Mouse (Mus musculus) hindbrain, embryonic 13.5 days (tissue): ENCODE measurements around the gene Kcnip1. TPM values are rescaled to one million over a fixed set of nuclear protein-coding genes. Genes with fewer than 3 reads are reported as not detected.

Source experiments
- ATAC-seq: fragments of 200-750 bp; cut with Nextera tagmentation; 2 replicates; pipeline ENCODE4 v1.8.0; 2017; ENCODE audit warnings: moderate TSS enrichment; ENCODE audit not compliant: low FRiP score
- H3K27ac ChIP-seq: fragments of 300-500 bp; sonication (generic); 2 replicates; pipeline ENCODE4 v1.5.1; 2015; ENCODE audit warnings: inconsistent platforms, mild to moderate bottlenecking, moderate library complexity
- H3K27me3 ChIP-seq: fragments of 300-500 bp; sonication (generic); 2 replicates; pipeline ENCODE4 v1.6.1; 2015; ENCODE audit warnings: mild to moderate bottlenecking, inconsistent platforms
- H3K36me3 ChIP-seq: fragments of 300-500 bp; sonication (generic); 2 replicates; pipeline ENCODE4 v1.6.1; 2015; ENCODE audit warnings: mild to moderate bottlenecking, inconsistent platforms
- H3K4me1 ChIP-seq: fragments of 300-500 bp; sonication (generic); replicated peaks from 2 replicates; pipeline ENCODE4 v1.6.1; 2015; ENCODE audit warnings: inconsistent platforms
- H3K4me2 ChIP-seq: fragments of 300-500 bp; sonication (generic); 2 replicates; pipeline ENCODE4 v1.6.1; 2015; ENCODE audit warnings: inconsistent platforms, mild to moderate bottlenecking, moderate library complexity
- H3K4me3 ChIP-seq: fragments of 300-500 bp; sonication (generic); 2 replicates; pipeline ENCODE4 v1.5.1; 2015; ENCODE audit warnings: mild to moderate bottlenecking, inconsistent platforms
- H3K9ac ChIP-seq: fragments of 300-500 bp; sonication (generic); 2 replicates; pipeline ENCODE4 v1.6.1; 2015; ENCODE audit warnings: mild to moderate bottlenecking, inconsistent platforms
- H3K9me3 ChIP-seq: fragments of 300-500 bp; sonication (generic); 2 replicates; pipeline ENCODE4 v1.6.1; 2016; ENCODE audit warnings: inconsistent platforms
- WGBS: fragments of 180-500 bp; shearing (Covaris S2); methylation state at CpG from one replicate; pipeline ENCODE4 v1.1.7; 2015; 5-methylcytosine and 5-hydroxymethylcytosine counted together
- polyA plus RNA-seq: library from polyadenylated mRNA; unstranded; fragments of >200 nt; fragmentation: Nextera tagmentation; extraction: Ambion mirVana; gene quantifications from 2 replicates; pipeline ENCODE4 v1.2.1, GENCODE M21; 2015

The Kcnip1 gene
- polyA plus RNA-seq, 1 experiment from 2014 or later: 71.3 TPM

- Histone ChIP-seq H3K9ac (no peak overlapping the region), H3K9me3 (no peaks in the 10 kb centered on the region), H3K4me3 (no peak overlapping the region), H3K4me2 (no peak overlapping the region), H3K4me1 (peaks cover 36% of the 10 kb centered on the region), H3K27ac (no peak overlapping the region), H3K27me3 (peaks cover 7% of the 10 kb centered on the region; the same call in 1 of the 2 replicates), H3K36me3 (no peaks in the 10 kb centered on the region)
- 65% methylated on average over 7 of the region's 7 CpGs for WGBS
- no peak for ATAC-seq
Observed at GRCm38 (mm10) chr11:33913061-33913460, 79.9 kb downstream of the Kcnip1 start.

- Histone ChIP-seq H3K27me3 (peaks cover 7% of the 10 kb centered on the region; the same call in 1 of the 2 replicates), H3K36me3 (no peaks in the 10 kb centered on the region), H3K9ac (no peak overlapping the region), H3K4me2 (no peak overlapping the region), H3K4me3 (no peak overlapping the region), H3K9me3 (no peaks in the 10 kb centered on the region), H3K27ac (peak overlapping the region; percentile 30; the same call in 1 of the 2 replicates), H3K4me1 (peaks cover 35% of the 10 kb centered on the region)
- WGBS: 55% methylated on average over 2 of the region's 2 CpGs
- no peak for ATAC-seq
Observed at GRCm38 (mm10) chr11:33912151-33912571, 80.8 kb downstream of the Kcnip1 start.

- Histone ChIP-seq H3K27ac (no peak overlapping the region), H3K27me3 (peaks cover 7% of the 10 kb centered on the region; the same call in 1 of the 2 replicates), H3K9ac (no peak overlapping the region), H3K4me1 (peaks cover 30% of the 10 kb centered on the region), H3K9me3 (no peaks in the 10 kb centered on the region), H3K4me3 (no peak overlapping the region), H3K4me2 (no peak overlapping the region), H3K36me3 (no peaks in the 10 kb centered on the region)
- 50% methylated on average over 7 of the region's 7 CpGs for WGBS
- no peak for ATAC-seq
Observed at GRCm38 (mm10) chr11:33910982-33911381, 82.0 kb downstream of the Kcnip1 start.

- no peak overlapping the region for H3K9ac ChIP-seq
- H3K4me1 ChIP-seq: peaks cover 30% of the 10 kb centered on the region
- no peak overlapping the region for H3K4me3 ChIP-seq
- 0 out of 2 replicates have a peak, but pooled peaks cover 3% of the 10 kb centered on the region for H3K27me3 ChIP-seq
- no peaks in the 10 kb centered on the region for H3K36me3 ChIP-seq
- WGBS: 64% methylated on average over 4 of the region's 4 CpGs
- H3K9me3 ChIP-seq: no peaks in the 10 kb centered on the region
- ATAC-seq: no peak; the same call in 1 of the 2 replicates
- 0 out of 2 replicates have a peak overlapping the region, but pooled peaks have one; percentile 15 for H3K27ac ChIP-seq
- no peak overlapping the region for H3K4me2 ChIP-seq
Observed at GRCm38 (mm10) chr11:33908360-33909175, 84.4 kb downstream of the Kcnip1 start.

- H3K4me1 ChIP-seq: peaks cover 5% of the 10 kb centered on the region; the same call in 1 of the 2 replicates
- H3K27me3 ChIP-seq: no peaks in the 10 kb centered on the region
- no peak overlapping the region for H3K4me3 ChIP-seq
- no peak overlapping the region for H3K27ac ChIP-seq
- H3K9ac ChIP-seq: no peak overlapping the region
- no peak for ATAC-seq
- H3K9me3 ChIP-seq: no peaks in the 10 kb centered on the region
- H3K36me3 ChIP-seq: no peaks in the 10 kb centered on the region
- WGBS: 61% methylated on average over 6 of the region's 6 CpGs
- no peak overlapping the region for H3K4me2 ChIP-seq
Observed at GRCm38 (mm10) chr11:33903494-33903893, 89.5 kb downstream of the Kcnip1 start.

- Histone ChIP-seq H3K4me3 (no peak overlapping the region), H3K4me2 (no peak overlapping the region), H3K4me1 (no peaks in the 10 kb centered on the region), H3K36me3 (no peaks in the 10 kb centered on the region), H3K9ac (no peak overlapping the region), H3K9me3 (no peaks in the 10 kb centered on the region), H3K27me3 (no peaks in the 10 kb centered on the region), H3K27ac (no peak overlapping the region)
- ATAC-seq: no peak
- WGBS: 90% methylated on average over 10 of the region's 10 CpGs
Observed at GRCm38 (mm10) chr11:33902377-33902776, 90.6 kb downstream of the Kcnip1 start.

GRCm38 (mm10) chr11:33901783-33902182 is 91.2 kb downstream of the Kcnip1 start:
- H3K36me3 ChIP-seq: no peaks in the 10 kb centered on the region
- 88% methylated on average over 2 of the region's 2 CpGs for WGBS
- H3K9me3 ChIP-seq: no peaks in the 10 kb centered on the region
- H3K4me3 ChIP-seq: no peak overlapping the region
- no peak for ATAC-seq
- no peak overlapping the region for H3K27ac ChIP-seq
- no peak overlapping the region for H3K9ac ChIP-seq
- H3K4me2 ChIP-seq: no peak overlapping the region
- no peaks in the 10 kb centered on the region for H3K27me3 ChIP-seq
- no peaks in the 10 kb centered on the region for H3K4me1 ChIP-seq

GRCm38 (mm10) chr11:33891084-33891483 is 101.9 kb downstream of the Kcnip1 start:
- no peak for ATAC-seq
- no peaks in the 10 kb centered on the region for H3K4me1 ChIP-seq
- 76% methylated on average over 4 of the region's 4 CpGs for WGBS
- H3K27ac ChIP-seq: no peak overlapping the region
- H3K4me3 ChIP-seq: no peak overlapping the region
- no peak overlapping the region for H3K4me2 ChIP-seq
- no peaks in the 10 kb centered on the region for H3K27me3 ChIP-seq
- no peaks in the 10 kb centered on the region for H3K9me3 ChIP-seq
- no peaks in the 10 kb centered on the region for H3K36me3 ChIP-seq
- H3K9ac ChIP-seq: no peak overlapping the region

GRCm38 (mm10) chr11:33890382-33890781 is 102.6 kb downstream of the Kcnip1 start:
- H3K36me3 ChIP-seq: no peaks in the 10 kb centered on the region
- WGBS: 47% methylated on average over 2 of the region's 2 CpGs
- no peak overlapping the region for H3K4me3 ChIP-seq
- no peak overlapping the region for H3K27ac ChIP-seq
- no peak for ATAC-seq
- H3K9me3 ChIP-seq: no peaks in the 10 kb centered on the region
- no peak overlapping the region for H3K4me2 ChIP-seq
- no peaks in the 10 kb centered on the region; the same call in 1 of the 2 replicates for H3K4me1 ChIP-seq
- H3K9ac ChIP-seq: no peak overlapping the region
- H3K27me3 ChIP-seq: no peaks in the 10 kb centered on the region

GRCm38 (mm10) chr11:33887660-33888059 is 105.3 kb downstream of the Kcnip1 start:
- no peaks in the 10 kb centered on the region; the same call in 1 of the 2 replicates for H3K4me1 ChIP-seq
- no peak overlapping the region for H3K4me2 ChIP-seq
- ATAC-seq: no peak
- no peaks in the 10 kb centered on the region for H3K36me3 ChIP-seq
- H3K9ac ChIP-seq: no peak overlapping the region
- H3K27me3 ChIP-seq: no peaks in the 10 kb centered on the region
- no peaks in the 10 kb centered on the region for H3K9me3 ChIP-seq
- no peak overlapping the region for H3K4me3 ChIP-seq
- H3K27ac ChIP-seq: no peak overlapping the region
- WGBS: 96% methylated on average over 3 of the region's 3 CpGs

GRCm38 (mm10) chr11:33885981-33886380 is 107.0 kb downstream of the Kcnip1 start:
- Histone ChIP-seq H3K4me3 (no peak overlapping the region), H3K27me3 (no peaks in the 10 kb centered on the region), H3K9me3 (no peaks in the 10 kb centered on the region), H3K36me3 (no peaks in the 10 kb centered on the region), H3K27ac (no peak overlapping the region), H3K4me1 (no peaks in the 10 kb centered on the region; the same call in 1 of the 2 replicates), H3K4me2 (no peak overlapping the region), H3K9ac (no peak overlapping the region)
- 84% methylated on average over 4 of the region's 4 CpGs for WGBS
- no peak for ATAC-seq

- no peak for ATAC-seq
- no peaks in the 10 kb centered on the region for H3K36me3 ChIP-seq
- WGBS: 82% methylated on average over 5 of the region's 5 CpGs
Observed at GRCm38 (mm10) chr11:33882731-33883328, 110.1 kb downstream of the Kcnip1 start.

More at GRCm38 (mm10) chr11:33882731-33883328, 110.1 kb downstream of the Kcnip1 start:
- Histone ChIP-seq H3K9me3 (no peaks in the 10 kb centered on the region), H3K9ac (no peak overlapping the region), H3K4me1 (no peaks in the 10 kb centered on the region; the same call in 1 of the 2 replicates), H3K4me2 (no peak overlapping the region), H3K27me3 (no peaks in the 10 kb centered on the region), H3K4me3 (no peak overlapping the region), H3K27ac (no peak overlapping the region)
